Mouse (Mus musculus): ENCODE results near the gene Ppwd1. TPM values are rescaled to one million over a fixed set of nuclear protein-coding genes. Genes with fewer than 3 reads are reported as not detected.
A peak's percentile ranks its signal among the peaks of the same experiment; 100 is the strongest.
"Not testable (repeated sequence)": the region's sequence is repeated elsewhere in the genome, so short reads cannot be mapped to it uniquely, and the experiment has no call there.

The Ppwd1 gene
- 1 to 10 TPM; 5.9 to 6.1 TPM for total RNA-seq (2021)

DNA sequence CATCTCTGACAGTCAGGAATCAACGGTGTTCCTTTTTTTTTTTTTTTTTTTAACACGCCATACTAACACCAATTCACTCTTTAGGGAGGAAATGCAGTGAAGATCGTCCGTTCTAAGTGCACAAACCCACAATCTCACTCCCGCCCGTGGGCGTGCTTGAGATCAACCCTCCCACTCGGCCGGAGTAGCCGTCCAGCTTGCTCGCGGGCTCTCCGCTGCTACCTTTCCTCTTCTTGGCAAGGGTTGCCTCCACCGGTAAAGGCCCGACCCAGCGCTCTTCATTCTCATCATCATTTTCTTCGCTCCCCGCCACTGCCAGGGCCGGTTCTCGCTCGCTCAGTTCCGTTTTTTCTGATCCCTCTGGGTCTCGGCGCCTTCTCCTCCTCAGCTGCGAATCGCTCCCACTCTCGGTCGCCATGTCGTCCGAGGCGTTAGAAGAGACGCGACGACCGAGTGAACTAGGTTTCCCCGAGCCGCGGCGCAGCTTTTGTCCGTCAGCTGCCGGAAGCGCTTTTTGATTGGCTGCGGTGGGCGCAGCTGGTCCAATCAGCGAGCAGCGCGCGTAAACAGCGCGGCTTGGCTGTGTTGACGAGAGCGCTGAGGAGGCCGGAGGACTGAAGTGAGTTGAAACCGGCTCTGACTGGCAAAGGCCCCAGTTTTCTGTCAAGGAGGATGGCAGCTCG, at the start of gene Ppwd1, which contains the start of gene Cenpk:
Gene Ppwd1 (minus strand): TSS at position 460 of the 683 bp plus-strand sequence.
Gene Cenpk (plus strand): TSS at position 228 of the 683 bp plus-strand sequence.
- intact Hi-C loops (cut with DNase I) = no loop called here
- DNase-seq (ENCODE audit: low spot score) = peak; percentile 91

DNA sequence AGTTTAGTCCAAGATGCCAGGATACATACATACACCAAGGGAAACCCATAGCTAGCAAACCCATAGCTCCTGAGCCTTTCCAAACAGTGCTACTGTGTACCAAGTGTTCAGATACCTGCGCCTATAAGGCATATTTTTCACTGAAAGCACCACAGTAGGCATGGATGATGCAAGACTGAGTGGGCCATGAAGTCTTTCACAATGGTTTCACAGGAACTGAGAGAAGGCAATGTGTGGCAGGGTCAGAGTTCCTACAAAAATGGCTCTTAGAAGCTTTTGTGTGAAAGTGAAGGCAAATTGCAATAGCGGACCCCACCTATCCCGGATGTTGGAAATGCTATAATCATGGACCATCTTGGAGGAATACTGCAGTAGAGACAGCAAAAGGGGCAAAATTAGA, 30.4 kb upstream of the Ppwd1 start:
- no peak for DNase-seq (ENCODE audit: low spot score)
- intact Hi-C loops (cut with DNase I) = no loop called here

DNA sequence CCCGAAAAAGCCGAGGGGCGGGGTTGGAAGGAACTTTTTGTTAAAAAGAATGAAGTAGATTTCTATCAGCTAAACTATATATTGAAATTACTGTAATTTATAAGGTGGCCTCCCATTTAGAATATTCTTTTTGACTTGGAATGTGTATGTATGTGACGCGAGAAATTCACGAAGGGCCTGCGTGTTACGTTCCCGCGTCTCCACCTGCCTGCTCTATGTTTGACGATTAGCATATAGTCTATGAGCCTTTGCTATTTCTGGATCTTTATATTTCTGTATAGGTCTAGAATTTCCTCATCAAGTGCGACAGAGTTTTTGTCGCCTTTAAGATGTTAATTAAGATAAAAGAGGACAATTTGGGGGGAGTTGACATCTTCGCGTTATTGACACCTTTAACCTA, 538 bp upstream of the Ppwd1 start:
- no peak for DNase-seq (ENCODE audit: low spot score)
- intact Hi-C loops (cut with DNase I) = no loop called here

DNA sequence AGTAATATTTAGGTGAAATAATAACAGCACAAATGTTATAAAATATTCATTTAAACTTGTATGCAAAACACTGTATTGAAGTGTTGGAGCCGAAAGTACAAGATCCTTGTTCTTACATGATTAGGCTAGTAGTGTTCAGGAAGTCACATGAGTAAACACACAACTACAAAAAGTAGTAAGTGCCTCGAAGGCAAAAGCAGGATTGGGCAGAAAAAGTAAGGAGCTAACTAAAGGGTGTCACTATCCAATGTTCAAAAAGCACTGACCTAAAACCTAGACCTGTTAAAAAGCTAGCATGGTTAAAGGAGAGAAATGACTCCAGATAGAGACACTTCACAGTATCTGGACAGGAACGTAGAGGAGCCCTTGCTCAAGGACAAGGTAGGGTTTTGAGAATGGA, 1.2 kb downstream of the Ppwd1 start:
- intact Hi-C loops (cut with DNase I) = no loop called here
- DNase-seq (ENCODE audit: low spot score) = no peak

DNA sequence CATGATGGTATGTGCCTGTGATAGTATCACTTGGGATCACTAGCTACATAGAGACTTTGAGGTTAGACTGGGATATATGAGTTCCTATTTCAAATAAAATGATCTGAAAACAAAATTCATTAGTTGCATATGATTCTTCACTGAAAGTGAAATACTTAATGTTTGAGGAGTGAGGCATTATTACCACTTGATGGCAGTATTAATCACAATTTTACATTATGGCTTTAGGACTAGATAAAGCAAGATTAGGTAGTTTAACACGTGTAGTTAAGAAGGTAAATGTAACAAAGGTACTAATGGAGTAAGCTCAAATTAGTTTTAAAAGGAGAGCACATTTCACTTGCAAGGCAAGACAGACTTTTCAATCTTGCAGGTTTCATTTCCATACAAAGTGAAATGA, 24.3 kb downstream of the Ppwd1 start:
- DNase-seq (ENCODE audit: low spot score) = no peak

DNA sequence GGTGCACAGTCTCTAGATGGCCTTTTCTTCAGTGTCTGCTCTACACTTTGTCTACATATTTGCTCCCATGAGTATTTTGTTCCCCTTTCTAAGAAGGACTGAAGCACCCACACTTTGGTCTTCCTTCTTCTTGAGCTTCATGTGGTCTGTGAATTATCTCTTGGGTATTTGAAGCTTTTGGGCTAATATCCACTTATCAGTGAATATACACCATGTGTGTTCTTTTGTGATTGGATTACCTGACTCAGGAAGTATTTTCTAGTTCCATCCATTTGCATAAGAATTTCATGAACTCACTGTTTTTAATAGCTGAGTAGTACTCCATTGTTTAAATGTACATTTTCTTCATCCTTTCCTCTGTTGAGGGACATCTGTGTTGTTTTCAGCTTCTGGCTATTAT, 32.8 kb downstream of the Ppwd1 start:
- intact Hi-C loops (cut with DNase I); DNase-seq (ENCODE audit: low spot score): not testable (repeated sequence)

More for the DNA sequence above, 24.3 kb downstream of the Ppwd1 start:
- intact Hi-C loops (cut with DNase I) = no loop called here

DNA sequence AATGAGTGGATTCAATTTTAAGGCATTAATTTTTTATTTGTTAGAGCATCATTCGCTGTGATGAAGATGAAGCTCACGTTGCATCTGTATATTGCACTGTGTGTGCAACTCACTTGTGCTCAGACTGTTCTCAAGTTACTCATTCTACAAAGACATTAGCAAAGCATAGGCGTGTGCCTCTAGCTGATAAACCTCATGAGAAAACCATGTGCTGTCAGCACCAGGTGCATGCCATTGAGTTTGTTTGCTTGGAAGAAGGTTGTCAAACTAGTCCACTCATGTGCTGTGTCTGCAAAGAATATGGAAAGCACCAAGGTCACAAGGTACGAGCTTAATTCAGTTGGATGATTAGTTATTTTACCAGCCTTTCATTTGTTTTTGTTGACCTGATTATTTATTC, 41.3 kb downstream of the Ppwd1 start:
- intact Hi-C loops (cut with DNase I) = no loop called here
- DNase-seq (ENCODE audit: low spot score) = no peak

DNA sequence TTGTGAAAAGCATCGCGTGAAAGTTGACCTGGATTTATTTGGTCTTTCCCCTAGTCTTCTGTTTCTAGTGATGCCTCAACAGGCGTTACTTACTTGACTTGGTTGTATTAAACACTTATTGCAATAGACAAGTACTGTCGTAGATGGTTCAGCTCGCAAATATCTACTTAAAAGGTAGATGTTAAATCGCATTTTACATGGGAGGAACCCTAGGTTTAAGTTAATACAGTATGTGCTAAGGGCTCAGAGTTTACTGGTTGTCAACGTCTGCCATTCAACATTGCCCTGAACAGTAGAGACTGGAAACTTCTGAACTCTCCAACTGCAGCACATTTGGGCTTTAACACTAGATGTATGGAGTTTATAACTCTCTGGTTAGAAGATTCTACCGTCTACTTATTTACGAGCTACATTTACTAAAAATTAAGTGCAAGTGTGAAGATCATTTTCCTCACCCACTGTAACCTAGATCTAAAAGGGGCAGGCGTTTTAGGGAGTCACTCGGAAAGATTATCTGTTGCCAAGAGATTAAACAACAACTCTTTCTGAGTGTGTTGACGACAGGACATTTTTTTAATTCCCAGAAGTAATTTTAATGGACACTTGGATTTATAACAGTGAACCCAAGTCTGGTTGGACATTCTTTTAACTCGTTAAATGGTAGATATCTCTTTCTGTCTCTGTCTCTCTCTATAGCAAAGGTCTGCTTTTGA, 49.3 kb downstream of the Ppwd1 start:
- no peak for DNase-seq (ENCODE audit: low spot score)
- intact Hi-C loops (cut with DNase I) = no loop called here

DNA sequence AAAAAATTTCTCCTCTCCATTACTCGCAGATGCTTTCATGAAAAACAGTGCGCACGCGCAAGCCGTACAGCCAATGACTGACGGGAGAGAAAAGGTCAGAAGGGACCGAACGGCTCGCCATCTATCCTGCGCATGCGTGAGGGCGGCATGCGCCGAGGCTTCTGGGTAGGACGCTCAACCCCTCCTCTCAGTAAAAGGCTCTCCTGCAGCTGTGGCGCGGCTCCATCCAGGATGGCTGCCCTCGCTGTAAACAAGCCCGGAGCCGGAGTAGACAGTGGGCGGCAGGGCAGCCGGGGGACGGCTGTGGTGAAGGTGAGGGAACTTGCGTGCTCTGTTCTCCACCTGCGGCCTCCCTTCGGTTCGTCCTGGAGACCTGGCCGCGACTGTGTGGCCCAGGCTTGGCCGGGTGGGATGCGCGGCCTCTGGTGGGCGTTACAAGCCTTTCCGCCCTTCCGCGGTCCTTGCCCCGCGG, 50.0 kb downstream of the Ppwd1 start, which contains the start of gene Trim23:
Gene Trim23 (plus strand): TSS at position 148 of the 472 bp plus-strand sequence.
- peak; percentile 95 for DNase-seq (ENCODE audit: low spot score)
- intact Hi-C loops (cut with DNase I) = no loop called here

DNA sequence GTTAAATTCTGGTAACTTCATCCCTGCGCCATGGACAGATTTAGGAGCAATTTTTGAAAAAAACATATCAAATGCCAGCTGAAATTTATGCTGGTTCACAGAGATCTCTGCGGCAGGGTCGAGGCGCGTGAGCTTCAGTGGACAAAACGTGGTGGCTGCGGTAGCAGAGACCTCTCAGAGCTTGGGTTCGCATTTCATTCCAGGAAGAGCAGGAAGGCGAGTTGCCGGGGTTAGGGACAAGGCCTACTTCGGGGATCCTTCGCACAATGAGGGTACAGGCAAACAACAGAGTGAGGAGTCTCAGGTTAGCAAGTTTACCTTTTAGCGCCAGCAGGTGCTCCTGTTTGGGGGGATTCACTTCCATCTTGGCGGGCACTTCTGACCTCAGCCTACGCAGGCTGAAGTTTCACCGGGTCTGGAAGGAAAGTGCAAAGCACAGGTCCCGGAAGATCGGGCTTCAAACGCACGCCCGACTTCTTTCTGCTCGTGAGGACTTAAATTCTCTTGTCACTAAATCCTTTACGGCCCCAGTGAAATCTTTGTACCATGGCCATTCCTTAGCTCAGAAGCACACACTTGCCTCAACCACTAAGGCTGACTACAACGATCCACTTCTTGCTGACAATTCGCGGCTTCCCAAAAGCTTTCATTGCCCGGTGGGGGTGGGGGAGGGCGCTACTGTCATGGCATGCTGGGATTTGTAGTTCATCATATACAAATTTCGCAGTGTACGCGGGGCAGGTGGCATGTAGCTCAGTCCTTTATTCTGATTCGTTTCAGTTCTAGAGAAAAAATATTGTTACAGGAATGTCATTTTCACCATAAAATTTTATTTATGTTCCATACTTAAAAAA, 50.6 kb downstream of the Ppwd1 start, which contains the start of gene Trappc13:
Gene Trappc13 (minus strand): TSS at position 674 of the 854 bp plus-strand sequence.
- no peak for DNase-seq (ENCODE audit: low spot score)

DNA sequence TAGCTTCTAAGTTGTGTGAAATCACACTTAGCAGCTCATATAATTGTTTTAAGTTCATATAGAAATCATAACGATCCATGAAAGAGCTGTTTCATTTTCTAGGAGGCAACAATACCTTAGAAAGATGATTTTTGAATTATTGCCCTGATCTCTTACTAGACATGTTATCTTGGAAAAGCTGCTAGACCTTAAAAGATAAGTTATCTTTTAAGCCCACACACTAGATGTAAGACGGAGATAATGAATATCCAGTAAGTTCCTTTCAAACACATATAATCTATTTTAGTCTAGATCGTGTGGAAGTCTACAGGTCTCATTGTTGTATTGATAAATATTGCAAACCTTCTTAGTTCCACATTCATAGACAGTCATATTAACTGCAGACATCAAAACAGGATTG, 51.8 kb downstream of the Ppwd1 start:
- intact Hi-C loops (cut with DNase I) = no loop called here
- DNase-seq (ENCODE audit: low spot score) = no peak

More for the DNA sequence above, 50.6 kb downstream of the Ppwd1 start, which contains the start of gene Trappc13:
- intact Hi-C loops (cut with DNase I) = no loop called here

DNA sequence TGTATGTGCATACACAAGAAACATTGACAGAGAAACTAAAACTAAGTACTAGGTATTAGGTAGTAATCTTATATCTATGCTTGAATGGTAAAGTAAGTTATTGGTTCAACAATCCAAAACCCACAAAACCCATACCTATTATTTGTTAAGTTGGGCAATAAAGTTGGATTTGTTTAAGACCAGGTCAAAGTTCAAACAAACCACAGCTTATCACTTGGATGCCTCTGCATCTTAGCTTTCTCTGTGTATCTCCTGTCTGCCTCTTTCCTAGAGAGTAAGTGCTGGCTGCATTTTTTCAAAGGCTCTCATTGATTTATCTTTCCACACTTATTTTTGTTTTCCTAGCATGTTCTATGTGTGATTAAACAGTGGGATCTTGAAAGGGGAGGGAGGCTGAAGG, 56.1 kb downstream of the Ppwd1 start:
- no peak for DNase-seq (ENCODE audit: low spot score)
- intact Hi-C loops (cut with DNase I) = no loop called here

DNA sequence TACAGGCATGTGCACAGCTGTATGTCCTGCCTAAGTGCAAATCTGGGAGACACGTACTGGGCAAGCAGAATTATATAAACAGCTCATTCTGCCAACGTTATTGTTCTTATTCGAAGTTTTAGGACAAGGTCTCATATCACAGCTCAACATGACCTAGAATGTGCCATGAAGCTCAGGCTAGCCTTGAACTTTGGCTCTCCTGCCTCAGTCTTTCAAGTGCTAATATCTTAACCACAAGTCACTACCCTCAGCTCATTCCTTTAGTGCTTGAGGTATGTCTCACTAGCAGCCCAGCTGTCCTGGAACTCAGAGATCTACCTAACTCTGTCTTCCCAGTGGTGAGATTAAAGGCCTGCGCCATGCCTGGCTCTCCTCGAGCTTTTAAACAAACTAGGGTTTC, 56.9 kb downstream of the Ppwd1 start:
- DNase-seq (ENCODE audit: low spot score) = no peak
- intact Hi-C loops (cut with DNase I) = no loop called here

DNA sequence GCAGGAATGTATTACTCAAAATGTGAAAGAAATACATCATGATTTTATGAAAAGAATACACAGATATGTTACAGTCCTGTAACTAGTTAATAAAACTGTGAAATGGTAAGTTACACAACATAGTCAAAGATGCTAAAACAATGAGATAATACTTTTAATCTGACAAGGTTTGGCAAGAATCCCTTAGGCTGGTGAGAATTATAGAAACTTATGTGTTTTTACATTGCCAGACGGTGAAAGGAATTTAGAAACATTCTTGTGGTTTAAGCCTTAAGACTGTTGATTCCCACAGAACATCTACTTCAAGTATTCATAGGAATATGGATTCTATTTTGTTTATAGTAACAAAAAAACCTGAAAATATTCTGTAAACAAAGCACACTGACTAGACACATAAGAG, 73.0 kb downstream of the Ppwd1 start:
- no peak for DNase-seq (ENCODE audit: low spot score)
- intact Hi-C loops (cut with DNase I) = no loop called here

Other genes starting within 250 kb of the Ppwd1 start
- 10 to 100 TPM; 11.2 to 11.6 TPM for gene Nln, start 119.2 kb downstream of the Ppwd1 start, total RNA-seq (2021)
- gene Sgtb, start 119.1 kb downstream of the Ppwd1 start, total RNA-seq (2021) = 1 to 10 TPM in 1 of 2 experiments, under 1 TPM in 1; 0.75 to 1.6 TPM
- 10 to 100 TPM; 32.4 to 34.0 TPM for gene Trappc13, start 50.4 kb downstream of the Ppwd1 start, total RNA-seq (2021)
- gene Trim23, start 50.0 kb downstream of the Ppwd1 start, total RNA-seq (2021) = 10 to 100 TPM; 19.5 to 22.2 TPM
- under 1 TPM; 0.22 to 0.57 TPM for gene Cenpk, start 232 bp downstream of the Ppwd1 start, total RNA-seq (2021)
- 1 to 10 TPM; 3.5 to 3.8 TPM for gene Adamts6, start 59.0 kb upstream of the Ppwd1 start, total RNA-seq (2021)